ENCODE assay signal across 8 mouse cellular contexts in the genomic region with DNA sequence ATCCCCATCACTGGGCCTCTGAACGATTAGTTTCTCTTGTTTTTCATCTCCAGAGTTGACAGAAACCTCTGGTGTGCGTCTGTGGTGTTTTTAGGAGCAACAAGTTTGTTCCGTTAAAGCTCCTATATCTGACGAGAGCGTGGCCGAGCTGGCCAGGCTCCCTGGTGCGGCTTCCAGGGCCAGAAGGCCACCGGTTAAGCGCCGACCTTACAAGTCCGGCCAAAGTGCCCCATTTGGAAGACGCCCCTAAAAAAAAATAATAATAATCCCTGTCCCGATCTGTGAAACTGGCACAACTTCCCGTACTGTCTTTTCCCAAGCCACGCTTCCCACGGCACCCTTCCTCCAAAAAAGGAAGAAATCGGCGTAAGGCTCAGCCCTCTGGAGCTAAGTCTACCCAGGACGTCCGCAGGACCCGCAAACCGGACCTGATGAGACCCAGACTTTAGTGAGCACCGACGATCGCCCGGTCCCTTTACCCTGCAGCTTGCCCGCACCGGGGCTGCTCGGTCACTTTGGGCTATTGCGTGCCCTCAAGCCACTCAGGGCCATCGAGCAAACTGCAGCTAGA. TPM values are rescaled to one million over a fixed set of nuclear protein-coding genes. Genes with fewer than 3 reads are reported as not detected.
DNase-seq lines count a peak whose midpoint lies in the region; ATAC-seq lines count a peak whose summit lies in the region.

No protein-coding gene starts in this region.

- 2% methylated on average over 31 of the region's 31 CpGs for WGBS in embryonic facial prominence, embryonic 14.5 days
- 3% methylated on average over 31 of the region's 31 CpGs for WGBS in hindbrain, embryonic 16.5 days
- WGBS in lung, embryonic 15.5 days: under 1% methylated on average over 31 of the region's 31 CpGs
- 1% methylated on average over 31 of the region's 31 CpGs for WGBS in stomach, embryonic 16.5 days

- H3K4me2 ChIP-seq in embryonic facial prominence, embryonic 14.5 days (ENCODE audit: low read depth, low read length): peak overlapping the region; percentile 77
- peak overlapping the region; percentile 95 for H3K4me2 ChIP-seq in hindbrain, embryonic 16.5 days (ENCODE audit: low read length)
- peak overlapping the region; percentile 83 for H3K4me2 ChIP-seq in lung, embryonic 15.5 days
- peak overlapping the region; percentile 75 for H3K4me2 ChIP-seq in stomach, embryonic 16.5 days (ENCODE audit: low read depth, low read length)

- H3K27me3 ChIP-seq in embryonic facial prominence, embryonic 14.5 days (replicated peaks; ENCODE audit: control insufficient read depth, insufficient read depth, low read length): no peaks in the 10 kb centered on the region
- no peaks in the 10 kb centered on the region; the same call in 1 of the 2 replicates for H3K27me3 ChIP-seq in hindbrain, embryonic 16.5 days (replicated peaks; ENCODE audit: control insufficient read depth, insufficient read depth, low read length)
- H3K27me3 ChIP-seq in lung, embryonic 15.5 days: no peaks in the 10 kb centered on the region
- H3K27me3 ChIP-seq in stomach, embryonic 16.5 days (ENCODE audit: control insufficient read depth, insufficient read depth, low read length): no peaks in the 10 kb centered on the region

- no peaks in the 10 kb centered on the region for H3K9me3 ChIP-seq in embryonic facial prominence, embryonic 14.5 days (ENCODE audit: control insufficient read depth, low read length)
- no peaks in the 10 kb centered on the region for H3K9me3 ChIP-seq in hindbrain, embryonic 16.5 days (ENCODE audit: control insufficient read depth, low read length)
- H3K9me3 ChIP-seq in lung, embryonic 15.5 days: no peaks in the 10 kb centered on the region
- no peaks in the 10 kb centered on the region for H3K9me3 ChIP-seq in stomach, embryonic 16.5 days (replicated peaks; ENCODE audit: control insufficient read depth, low read length)

- peaks cover 34% of the 10 kb centered on the region for H3K4me1 ChIP-seq in embryonic facial prominence, embryonic 14.5 days (ENCODE audit: control insufficient read depth, insufficient read depth, low read length)
- peaks cover 20% of the 10 kb centered on the region for H3K4me1 ChIP-seq in hindbrain, embryonic 16.5 days (ENCODE audit: control insufficient read depth, insufficient read depth, low read depth, low read length)
- H3K4me1 ChIP-seq in lung, embryonic 15.5 days: peaks cover 48% of the 10 kb centered on the region
- H3K4me1 ChIP-seq in stomach, embryonic 16.5 days (ENCODE audit: control insufficient read depth, insufficient read depth, low read length): peaks cover 39% of the 10 kb centered on the region

- ATAC-seq in CD4-positive, CD25-positive, alpha-beta regulatory T cell, adult 4 months: no peak
- no peak for ATAC-seq in embryonic facial prominence, embryonic 14.5 days (ENCODE audit: low read depth)
- no peak for ATAC-seq in hindbrain, embryonic 16.5 days
- ATAC-seq in lung, embryonic 15.5 days (ENCODE audit: borderline replicate concordance, extremely low read depth, low FRiP score, low TSS enrichment): no peak
- no peak for ATAC-seq in stomach, embryonic 16.5 days (ENCODE audit: insufficient read depth, low FRiP score)

- no peaks in the 10 kb centered on the region for H3K36me3 ChIP-seq in embryonic facial prominence, embryonic 14.5 days (ENCODE audit: control insufficient read depth, insufficient read depth, low read length)
- no peaks in the 10 kb centered on the region for H3K36me3 ChIP-seq in hindbrain, embryonic 16.5 days (ENCODE audit: control insufficient read depth, insufficient read depth, low read length)
- no peaks in the 10 kb centered on the region for H3K36me3 ChIP-seq in lung, embryonic 15.5 days
- no peaks in the 10 kb centered on the region for H3K36me3 ChIP-seq in stomach, embryonic 16.5 days (ENCODE audit: control insufficient read depth, insufficient read depth, low read length)

- DNase-seq in CD4-positive, CD25-positive, alpha-beta regulatory T cell, adult 2 months (ENCODE audit: low read depth, low spot score): peak; percentile 34
- peak; percentile 41 for DNase-seq in 416B (ENCODE audit: low read depth)
- DNase-seq in embryonic facial prominence, embryonic 14.5 days (ENCODE audit: low spot score): no peak
- DNase-seq in layer of hippocampus, adult 18-20 months (ENCODE audit: low spot score in 2 of 2): no peak

- H3K9ac ChIP-seq in embryonic facial prominence, embryonic 14.5 days (ENCODE audit: low read depth, low read length): peak overlapping the region; percentile 85
- H3K9ac ChIP-seq in hindbrain, embryonic 16.5 days (ENCODE audit: low read depth, low read length): peak overlapping the region; percentile 77
- peak overlapping the region; percentile 95 for H3K9ac ChIP-seq in lung, embryonic 15.5 days
- H3K9ac ChIP-seq in stomach, embryonic 16.5 days (ENCODE audit: low read length): peak overlapping the region; percentile 95

- H3K4me3 ChIP-seq in embryonic facial prominence, embryonic 14.5 days (ENCODE audit: low read depth, low read length): peak overlapping the region; percentile 86
- H3K4me3 ChIP-seq in hindbrain, embryonic 16.5 days (ENCODE audit: low read length): peak overlapping the region; percentile 74
- H3K4me3 ChIP-seq in lung, embryonic 15.5 days: peak overlapping the region; percentile 97
- peak overlapping the region; percentile 95 for H3K4me3 ChIP-seq in stomach, embryonic 16.5 days (replicated peaks; ENCODE audit: low read length)

- peak overlapping the region; percentile 89 for H3K27ac ChIP-seq in embryonic facial prominence, embryonic 14.5 days (replicated peaks; ENCODE audit: low read depth, low read length)
- peak overlapping the region; percentile 73 for H3K27ac ChIP-seq in hindbrain, embryonic 16.5 days (ENCODE audit: low read depth, low read length)
- peak overlapping the region; percentile 87 for H3K27ac ChIP-seq in lung, embryonic 15.5 days
- H3K27ac ChIP-seq in stomach, embryonic 16.5 days (ENCODE audit: low read length): peak overlapping the region; percentile 88

RNA-seq across cellular contexts. Expression of gene Rassf3, which starts 1.0 kb away (rescaled TPM):
- 1 to 10 TPM; 5.4 to 5.5 TPM for polyA plus RNA-seq in CD4-positive, CD25-positive, alpha-beta regulatory T cell, adult 4 months (2017; shearing (Covaris generic))
- 23.6 and 27.0 TPM in 2 replicates for polyA plus RNA-seq in embryonic facial prominence, embryonic 14.5 days (2014; fragmentation: Nextera tagmentation; extraction: Ambion mirVana)
- 5.3 and 6.0 TPM in 2 replicates for polyA plus RNA-seq in hindbrain, embryonic 16.5 days (2015; fragmentation: Nextera tagmentation; extraction: Ambion mirVana)
- polyA plus RNA-seq in lung, embryonic 15.5 days (2015; fragmentation: Nextera tagmentation; extraction: Ambion mirVana): 18.3 and 20.8 TPM in 2 replicates
- polyA plus RNA-seq in stomach, embryonic 16.5 days (2015; fragmentation: Nextera tagmentation; extraction: Ambion mirVana): 21.3 and 22.0 TPM in 2 replicates
- total RNA-seq in layer of hippocampus, adult 18-20 months (2021): 1 to 10 TPM; 9.6 to 9.8 TPM

Comparison
In these comparisons a context has a peak if more than half of its experiments do, and no peak if none do; other contexts are left out.
1. DNase-seq: peak in CD4-positive, CD25-positive, alpha-beta regulatory T cell, adult 2 months (single experiment) and 416B (single experiment); none in embryonic facial prominence, embryonic 14.5 days (single experiment) and layer of hippocampus, adult 18-20 months (0 of 2).
2. Peak in every context shown above with its lines, with median percentiles within 50 percentile points of each other: H3K27ac ChIP-seq, H3K4me2 ChIP-seq, H3K4me3 ChIP-seq and H3K9ac ChIP-seq.